Mouse (Mus musculus): ENCODE data around the gene Serhl.

GRCm38 (mm10) chr15:83118360-83118759 lies 29.1 kb downstream of the Serhl start:
- TF ChIP-seq POLR2A (IDR thresholded peaks at IDR 0.05; ENCODE audit: low read depth, low read length): no peak
- peak; percentile 49; the same call in 1 of the 2 replicates for TF ChIP-seq CTCF (IDR thresholded peaks at IDR 0.05; ENCODE audit: extremely low read depth, insufficient read length, insufficient replicate concordance, low read depth, low read length)

Data from small intestine, adult 2 months (tissue).